Mouse (Mus musculus): Measurements from ENCODE around the gene Prdx2.

GRCm38 (mm10) chr8:84973079-84973478, 3.7 kb downstream of the Prdx2 start:
- TF ChIP-seq POLR2A (IDR thresholded peaks at IDR 0.05; ENCODE audit: insufficient read depth, low read depth, low read length) (no peak), CTCF (IDR thresholded peaks at IDR 0.05) (no peak)
